8 mouse cellular contexts compared by ENCODE assay signal in the genomic region with DNA sequence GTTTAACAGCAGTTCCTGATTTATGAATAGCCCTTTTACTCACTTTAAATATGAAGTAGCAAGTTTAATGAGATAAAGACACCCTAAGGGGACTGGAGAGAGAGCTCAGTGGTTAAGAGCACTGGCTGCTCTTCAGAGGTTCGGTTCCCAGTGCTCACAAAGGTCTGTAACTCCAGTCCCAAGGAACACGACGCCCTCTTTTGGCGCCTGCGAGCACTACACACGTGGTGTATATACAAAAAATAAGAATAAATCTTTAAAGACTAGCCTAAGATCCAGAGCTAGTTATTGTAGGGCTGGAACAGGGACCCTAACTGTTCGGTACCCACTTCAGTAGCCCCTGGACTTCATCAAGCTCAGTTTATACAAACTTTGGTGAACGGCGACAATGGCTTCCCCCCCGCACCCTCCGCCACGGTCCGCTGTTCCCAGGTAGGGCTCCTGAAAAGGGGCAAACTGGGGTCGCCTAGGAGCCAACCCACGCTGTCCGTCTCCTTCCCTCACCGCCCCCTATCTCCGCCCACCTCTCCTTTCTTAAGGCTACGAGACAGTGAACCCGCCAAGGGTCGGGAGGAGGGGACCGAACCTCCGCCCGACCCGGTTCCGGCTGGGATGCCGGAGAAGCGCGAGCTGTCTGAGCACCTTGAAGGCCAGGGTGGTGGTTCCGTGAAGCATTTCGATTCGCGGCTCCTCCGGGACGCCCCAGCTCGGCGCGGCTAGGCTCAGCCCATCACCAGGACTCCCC. TPM values are rescaled to one million over a fixed set of nuclear protein-coding genes. Genes with fewer than 3 reads are reported as not detected.
DNase-seq lines count a peak whose midpoint lies in the region; ATAC-seq and TF ChIP-seq lines count a peak whose summit lies in the region.

No protein-coding gene starts in this region.

- peak overlapping the region; percentile 66 for H3K4me3 ChIP-seq in hindbrain, postnatal 0 days (ENCODE audit: low read length)
- H3K4me3 ChIP-seq in midbrain, embryonic 11.5 days (ENCODE audit: low read depth, low read length): peak overlapping the region; percentile 83

- peak; percentile 34; the same call in 1 of the 2 replicates for TF ChIP-seq CTCF in hindbrain, postnatal 0 days (IDR thresholded peaks at IDR 0.05; ENCODE audit: low read depth)

- 3% methylated on average over 38 of the region's 38 CpGs for WGBS in hindbrain, postnatal 0 days
- 2% methylated on average over 38 of the region's 38 CpGs for WGBS in midbrain, embryonic 11.5 days

- H3K4me1 ChIP-seq in hindbrain, postnatal 0 days (ENCODE audit: insufficient read depth, low read length): peaks cover 6% of the 10 kb centered on the region; the same call in 1 of the 2 replicates
- H3K4me1 ChIP-seq in midbrain, embryonic 11.5 days (ENCODE audit: control insufficient read depth, insufficient read depth, low read length): peaks cover 4% of the 10 kb centered on the region

- H3K4me2 ChIP-seq in hindbrain, postnatal 0 days (ENCODE audit: low read depth, low read length): peak overlapping the region; percentile 78
- H3K4me2 ChIP-seq in midbrain, embryonic 11.5 days: peak overlapping the region; percentile 54

- H3K9ac ChIP-seq in hindbrain, postnatal 0 days (replicated peaks; ENCODE audit: low read length): peak overlapping the region; percentile 74
- H3K9ac ChIP-seq in midbrain, embryonic 11.5 days (ENCODE audit: low read length): peak overlapping the region; percentile 92

- H3K27me3 ChIP-seq in hindbrain, postnatal 0 days (ENCODE audit: insufficient read depth, low read length): no peaks in the 10 kb centered on the region
- no peaks in the 10 kb centered on the region for H3K27me3 ChIP-seq in midbrain, embryonic 11.5 days (ENCODE audit: control insufficient read depth, insufficient read depth, low read length)

- ATAC-seq in frontal cortex, adult (ENCODE audit: low TSS enrichment): peak; percentile 68
- ATAC-seq in hindbrain, postnatal 0 days: peak; percentile 65
- peak; percentile 67 for ATAC-seq in midbrain, embryonic 11.5 days (ENCODE audit: low FRiP score)

- peak overlapping the region; percentile 87 for H3K27ac ChIP-seq in hindbrain, postnatal 0 days
- H3K27ac ChIP-seq in midbrain, embryonic 11.5 days (ENCODE audit: low read depth, low read length): peak overlapping the region; percentile 11; the same call in 1 of the 2 replicates

- DNase-seq in frontal cortex, postnatal 25 days (ENCODE audit: low spot score in 2 of 2): no peak
- peak; percentile 57 for DNase-seq in 416B (ENCODE audit: low read depth)
- DNase-seq in embryo, embryonic 10 days (ENCODE audit: low spot score): peak; percentile 34
- DNase-seq in hindbrain, postnatal 0 days (ENCODE audit: low spot score): peak; percentile 43
- DNase-seq in midbrain, embryonic 11.5 days (ENCODE audit: low spot score, missing footprints): peak; percentile 92
- DNase-seq in right cerebral cortex, postnatal 36 days (ENCODE audit: low spot score in 2 of 2): no peak
- DNase-seq in layer of hippocampus, adult 9-11 months: no peak

- peaks cover 15% of the 10 kb centered on the region for H3K36me3 ChIP-seq in hindbrain, postnatal 0 days (ENCODE audit: insufficient read depth, low read length)
- H3K36me3 ChIP-seq in midbrain, embryonic 11.5 days (ENCODE audit: control insufficient read depth, insufficient read depth, low read length): peaks cover 5% of the 10 kb centered on the region; the same call in 1 of the 2 replicates

- H3K9me3 ChIP-seq in hindbrain, postnatal 0 days (ENCODE audit: low read length): no peaks in the 10 kb centered on the region
- no peaks in the 10 kb centered on the region for H3K9me3 ChIP-seq in midbrain, embryonic 11.5 days (ENCODE audit: control insufficient read depth, low read length)

RNA-seq across cellular contexts. Expression of a gene that starts 0.5 kb away (rescaled TPM):
- total RNA-seq in hindbrain, postnatal 0 days (2014; rRNA removed): 181 and 204 TPM in 2 replicates
- 411 and 417 TPM in 2 replicates for polyA plus RNA-seq in hindbrain, postnatal 0 days (2015; fragmentation: Nextera tagmentation; extraction: Ambion mirVana)
- 396 and 453 TPM in 2 replicates for polyA plus RNA-seq in midbrain, embryonic 11.5 days (2014; fragmentation: Nextera tagmentation; extraction: Ambion mirVana)

RNA-seq across cellular contexts. Expression of a gene that starts 3.9 kb away (rescaled TPM):
- total RNA-seq in hindbrain, postnatal 0 days (2014; rRNA removed): 0.05 TPM in 1 of 2 replicates, not detected in the other
- polyA plus RNA-seq in hindbrain, postnatal 0 days (2015; fragmentation: Nextera tagmentation; extraction: Ambion mirVana): 0.16 and 0.21 TPM in 2 replicates
- 0.04 TPM in 1 of 2 replicates, not detected in the other for polyA plus RNA-seq in midbrain, embryonic 11.5 days (2014; fragmentation: Nextera tagmentation; extraction: Ambion mirVana)

RNA-seq across cellular contexts. Expression of a gene that starts 11.5 kb away (rescaled TPM):
- 4.8 and 6.8 TPM in 2 replicates for total RNA-seq in hindbrain, postnatal 0 days (2014; rRNA removed)
- 2.5 and 3.9 TPM in 2 replicates for polyA plus RNA-seq in hindbrain, postnatal 0 days (2015; fragmentation: Nextera tagmentation; extraction: Ambion mirVana)
- polyA plus RNA-seq in midbrain, embryonic 11.5 days (2014; fragmentation: Nextera tagmentation; extraction: Ambion mirVana): 5.9 and 8.5 TPM in 2 replicates

RNA-seq across cellular contexts. Expression of a gene that starts 23.4 kb away (rescaled TPM):
- not detected in 2 replicates for total RNA-seq in hindbrain, postnatal 0 days (2014; rRNA removed)
- not detected in 2 replicates for polyA plus RNA-seq in hindbrain, postnatal 0 days (2015; fragmentation: Nextera tagmentation; extraction: Ambion mirVana)
- polyA plus RNA-seq in midbrain, embryonic 11.5 days (2014; fragmentation: Nextera tagmentation; extraction: Ambion mirVana): not detected in 2 replicates

RNA-seq across cellular contexts. Expression of a gene that starts 23.8 kb away (rescaled TPM):
- 42.7 and 49.2 TPM in 2 replicates for total RNA-seq in hindbrain, postnatal 0 days (2014; rRNA removed)
- polyA plus RNA-seq in hindbrain, postnatal 0 days (2015; fragmentation: Nextera tagmentation; extraction: Ambion mirVana): 7.2 and 7.6 TPM in 2 replicates
- 5.8 and 6.9 TPM in 2 replicates for polyA plus RNA-seq in midbrain, embryonic 11.5 days (2014; fragmentation: Nextera tagmentation; extraction: Ambion mirVana)

Comparison
In these comparisons a context has a peak if more than half of its experiments do, and no peak if none do; other contexts are left out.
1. DNase-seq: peak in 416B (single experiment), embryo, embryonic 10 days (single experiment), hindbrain, postnatal 0 days (single experiment) and midbrain, embryonic 11.5 days (single experiment); none in frontal cortex, postnatal 25 days (0 of 2), right cerebral cortex, postnatal 36 days (0 of 2) and layer of hippocampus, adult 9-11 months (single experiment).
2. Peak in every context shown above with its lines, with median percentiles within 50 percentile points of each other: ATAC-seq.